Mouse (Mus musculus) left cerebral cortex, postnatal 36 days (tissue): ENCODE measurements around the gene Ccdc120. TPM values are rescaled to one million over a fixed set of nuclear protein-coding genes. Genes with fewer than 3 reads are reported as not detected.
"Not testable (repeated sequence)": the region's sequence is repeated elsewhere in the genome, so short reads cannot be mapped to it uniquely, and the experiment has no call there.

ENCODE experiments used
- DNase-seq, 2 experiments: peaks; one replicate each; pipeline ENCODE4 v3.0.0; 2021 to 2022; ENCODE audit warnings: low spot score in 2 of 2, mixed read lengths in 1 of 2
- intact Hi-C: fragments of 180-260 bp; cut with DNase I; formaldehyde crosslinking; loops from one replicate; pipeline ENCODE4 v1.15.1; 2025
- total RNA-seq, 2 experiments: library from RNA; stranded (reverse); gene quantifications; 2 replicates each; pipeline ENCODE4 v1.2.3; 2021

Ccdc120 gene
- total RNA-seq, 2 experiments from 2014 or later = 22.8 to 24.8 TPM

GRCm38 (mm10) chrX:7762137-7762920 is 11.6 kb upstream of the Ccdc120 start, which contains the start of gene Tfe3:
Gene Tfe3, plus strand, starts transcription at chrX:7762560.
- peak; percentile 86 for DNase-seq
- intact Hi-C loops = no loop called here

- DNase-seq, intact Hi-C loops: not testable (repeated sequence)
Measured at GRCm38 (mm10) chrX:7753627-7754026, 2.9 kb upstream of the Ccdc120 start.

GRCm38 (mm10) chrX:7745429-7745828 is 5.3 kb downstream of the Ccdc120 start:
- intact Hi-C loops = no loop called here
- DNase-seq = no peak

GRCm38 (mm10) chrX:7744940-7745339 is 5.8 kb downstream of the Ccdc120 start:
- intact Hi-C loops = no loop called here
- no peak for DNase-seq

GRCm38 (mm10) chrX:7743470-7743869 is 7.2 kb downstream of the Ccdc120 start:
- intact Hi-C loops = no loop called here
- DNase-seq = no peak

GRCm38 (mm10) chrX:7741103-7741502 is 9.6 kb downstream of the Ccdc120 start:
- intact Hi-C loops = no loop called here
- DNase-seq = no peak

GRCm38 (mm10) chrX:7740082-7740819 is 10.5 kb downstream of the Ccdc120 start:
- no peak for DNase-seq
- intact Hi-C loops = no loop called here

- peak in 1 of 2 experiments; percentile 21 for DNase-seq
- intact Hi-C loops = no loop called here
Measured at GRCm38 (mm10) chrX:7739336-7740081, 11.2 kb downstream of the Ccdc120 start.

GRCm38 (mm10) chrX:7733571-7734156 is 17.0 kb downstream of the Ccdc120 start:
- intact Hi-C loops = no loop called here
- DNase-seq = peak; percentile 32 to 36

- no peak for DNase-seq
- intact Hi-C loops = no loop called here
Measured at GRCm38 (mm10) chrX:7728922-7729265, 21.8 kb downstream of the Ccdc120 start.

- peak; percentile 81 to 84 for DNase-seq
- intact Hi-C loops = no loop called here
Measured at GRCm38 (mm10) chrX:7728215-7728921, 22.3 kb downstream of the Ccdc120 start, which contains the start of gene Praf2. Gene Praf2, plus strand, starts transcription at chrX:7728439.

- intact Hi-C loops = no loop called here
- no peak for DNase-seq
Measured at GRCm38 (mm10) chrX:7727176-7727575, 23.5 kb downstream of the Ccdc120 start.

- DNase-seq = no peak
- intact Hi-C loops = no loop called here
Measured at GRCm38 (mm10) chrX:7725841-7726240, 24.9 kb downstream of the Ccdc120 start.

- intact Hi-C loops = no loop called here
- DNase-seq = no peak
Measured at GRCm38 (mm10) chrX:7724135-7724534, 26.6 kb downstream of the Ccdc120 start.

GRCm38 (mm10) chrX:7722691-7723090 is 28.0 kb downstream of the Ccdc120 start:
- intact Hi-C loops = no loop called here
- no peak for DNase-seq

- intact Hi-C loops = no loop called here
- DNase-seq = no peak
Measured at GRCm38 (mm10) chrX:7722282-7722611, 28.5 kb downstream of the Ccdc120 start.

- peak; percentile 69 to 78 for DNase-seq
- intact Hi-C loops = no loop called here
Measured at GRCm38 (mm10) chrX:7721514-7722281, 29.0 kb downstream of the Ccdc120 start, which contains the start of gene Gm45208. Gene Gm45208, plus strand, starts transcription at chrX:7722245.

GRCm38 (mm10) chrX:7716058-7716457 is 34.6 kb downstream of the Ccdc120 start:
- DNase-seq, intact Hi-C loops: not testable (repeated sequence)
